Mouse (Mus musculus) frontal cortex, postnatal 36 days (tissue): ENCODE data around the gene Calhm3.

Experiments
- DNase-seq, 2 experiments: peaks; one replicate each; pipeline ENCODE4 v3.0.0; 2022; ENCODE audit warnings: low spot score in 2 of 2

The Calhm3 gene

GRCm38 (mm10) chr19:47118634-47119033, 38.9 kb downstream of the Calhm3 start:
- DNase-seq: no peak

GRCm38 (mm10) chr19:47104641-47105271, 52.8 kb downstream of the Calhm3 start:
- no peak for DNase-seq
